Mouse (Mus musculus) testis, adult 2 months (tissue): ENCODE measurements around the gene Tbx10. TPM values are rescaled to one million over a fixed set of nuclear protein-coding genes. Genes with fewer than 3 reads are reported as not detected.
"Not testable (repeated sequence)": the region's sequence is repeated elsewhere in the genome, so short reads cannot be mapped to it uniquely, and the experiment has no call there.

Experiments
- H3K27ac ChIP-seq: fragments of 200-500 bp; 2 replicates; pipeline ENCODE4 v1.5.1; 2012; ENCODE audit warnings: low read depth, low read length; ENCODE audit not compliant: control insufficient read depth, insufficient read depth
- H3K27me3 ChIP-seq: fragments of 200-500 bp; 2 replicates; pipeline ENCODE4 v1.6.1; 2012; ENCODE audit warnings: mild to moderate bottlenecking, low read length, moderate library complexity; ENCODE audit not compliant: control insufficient read depth, insufficient read depth
- H3K36me3 ChIP-seq: fragments of 200-500 bp; 2 replicates; pipeline ENCODE4 v1.6.1; 2012; ENCODE audit warnings: mild to moderate bottlenecking, low read length; ENCODE audit not compliant: control insufficient read depth, insufficient read depth
- H3K4me1 ChIP-seq: fragments of 200-500 bp; 2 replicates; pipeline ENCODE4 v1.6.1; 2012; ENCODE audit warnings: low read length; ENCODE audit not compliant: control insufficient read depth, insufficient read depth
- H3K4me3 ChIP-seq: fragments of 200-500 bp; 2 replicates; pipeline ENCODE4 v1.5.1; 2012; ENCODE audit warnings: low read depth, mild to moderate bottlenecking, low read length, moderate library complexity, mixed read lengths; ENCODE audit not compliant: control insufficient read depth
- CTCF ChIP-seq: fragments of 200-500 bp; IDR thresholded peaks from 2 replicates; pipeline ENCODE4 v1.5.1; 2012; ENCODE audit warnings: low read depth, mild to moderate bottlenecking, inconsistent platforms, low read length, moderate library complexity; ENCODE audit not compliant: control insufficient read depth, insufficient read depth, insufficient replicate concordance
- POLR2A ChIP-seq: fragments of 200-500 bp; IDR thresholded peaks from 2 replicates; pipeline ENCODE4 v1.6.1; 2012; ENCODE audit warnings: low read depth, mild to moderate bottlenecking, inconsistent platforms, low read length, moderate library complexity; ENCODE audit not compliant: control insufficient read depth
- polyA plus RNA-seq: library from polyadenylated mRNA; depleted of rRNA; stranded (reverse); fragments of >200 nt; gene quantifications from 2 replicates; pipeline ENCODE4 v1.2.3, GENCODE M21; 2012

The Tbx10 gene
- polyA plus RNA-seq, 1 experiment: 0.56 TPM

DNA sequence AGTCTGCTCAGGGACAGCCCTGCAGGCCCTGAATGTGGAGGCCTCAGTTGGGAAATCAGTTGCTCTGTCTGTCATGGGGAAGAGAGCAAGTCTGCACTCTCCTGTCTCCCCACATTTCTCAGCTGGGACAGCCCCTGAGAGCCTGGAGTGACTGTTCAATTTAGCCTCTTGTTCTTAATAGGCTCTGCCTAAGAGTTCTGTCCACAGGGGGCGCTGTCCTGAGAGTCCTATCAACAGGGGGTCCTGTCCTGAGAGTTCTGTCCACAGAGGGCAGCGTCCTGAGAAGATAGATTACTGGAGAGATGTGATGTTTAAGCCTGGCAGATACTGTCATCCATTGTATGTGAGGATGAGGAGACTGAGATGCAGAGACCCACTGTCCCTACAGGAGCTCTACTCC is 30.1 kb upstream of the Tbx10 start:
- TF ChIP-seq POLR2A (no peak), CTCF (peak; percentile 15; the same call in 1 of the 2 replicates)
- Histone ChIP-seq H3K4me3 (no peak overlapping the region), H3K36me3 (no peaks in the 10 kb centered on the region), H3K27me3 (no peaks in the 10 kb centered on the region), H3K27ac (no peak overlapping the region), H3K4me1 (no peaks in the 10 kb centered on the region)

- Histone ChIP-seq H3K27ac (no peak overlapping the region), H3K36me3 (no peaks in the 10 kb centered on the region), H3K4me3 (no peak overlapping the region), H3K27me3 (no peaks in the 10 kb centered on the region), H3K4me1 (no peaks in the 10 kb centered on the region)
- TF ChIP-seq POLR2A (no peak), CTCF (no peak)
Measured at GRCm38 (mm10) chr19:3964030-3964429, 28.5 kb upstream of the Tbx10 start.

DNA sequence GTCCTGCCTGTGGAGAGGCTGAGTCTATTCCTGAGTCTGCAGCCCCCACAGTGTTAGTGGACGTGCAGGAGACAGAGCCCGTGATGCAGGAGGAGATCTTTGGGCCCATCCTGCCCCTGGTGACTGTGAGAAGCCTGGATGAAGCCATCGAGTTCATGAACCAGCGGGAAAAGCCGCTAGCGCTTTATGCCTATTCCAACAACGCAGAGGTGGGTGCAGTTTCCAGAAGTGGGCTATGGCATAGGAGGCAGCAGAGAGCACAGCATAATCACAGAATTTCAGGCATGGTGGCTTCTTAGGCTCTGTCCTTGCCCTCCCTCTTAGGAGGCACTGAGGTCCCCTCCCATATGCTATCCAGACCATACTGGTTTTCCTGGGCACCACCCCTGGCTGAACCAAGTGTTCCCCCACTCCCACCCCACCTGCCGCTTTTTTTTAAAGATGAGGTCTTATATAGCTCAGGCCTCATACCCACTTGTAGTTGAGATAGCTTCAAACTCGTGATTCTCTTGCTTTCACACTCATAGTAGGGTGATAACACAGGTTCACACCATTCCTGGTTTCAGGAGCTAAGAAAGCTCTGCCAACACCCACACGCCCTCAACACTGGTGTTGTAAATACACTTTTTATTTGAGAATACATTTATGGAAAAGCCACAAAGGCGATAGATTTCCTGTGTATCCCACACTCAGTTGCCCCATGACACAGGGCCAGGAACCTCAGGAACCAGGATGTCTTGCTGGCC is 26.0 kb upstream of the Tbx10 start:
- no peaks in the 10 kb centered on the region for H3K4me1 ChIP-seq
- peak overlapping the region; percentile 46; the same call in 1 of the 2 replicates for H3K4me3 ChIP-seq
- H3K27ac ChIP-seq: no peak overlapping the region
- no peak for TF ChIP-seq CTCF
- TF ChIP-seq POLR2A: no peak
- no peaks in the 10 kb centered on the region for H3K27me3 ChIP-seq
- no peaks in the 10 kb centered on the region for H3K36me3 ChIP-seq

DNA sequence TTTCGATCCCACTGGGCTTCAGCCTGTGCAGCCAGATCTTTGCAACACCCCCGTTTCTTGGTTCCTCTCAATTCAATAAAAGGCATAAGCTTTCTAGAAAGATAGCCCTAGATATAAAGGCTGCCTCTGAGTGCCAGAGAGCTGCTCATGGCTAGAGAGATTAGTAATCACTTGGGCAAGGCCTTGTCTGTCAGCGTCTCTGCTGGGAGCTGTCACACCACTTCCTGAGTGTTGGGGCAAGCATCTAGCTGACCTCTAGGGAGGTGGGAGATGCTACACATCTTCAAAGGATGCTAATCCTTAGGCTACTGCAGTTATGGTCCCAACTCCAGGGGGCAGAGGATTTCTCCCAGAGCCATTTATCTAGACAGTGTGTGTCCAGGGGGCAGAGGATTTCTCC is 25.3 kb upstream of the Tbx10 start:
- H3K36me3 ChIP-seq: no peaks in the 10 kb centered on the region
- TF ChIP-seq CTCF (no peak), POLR2A (no peak)

DNA sequence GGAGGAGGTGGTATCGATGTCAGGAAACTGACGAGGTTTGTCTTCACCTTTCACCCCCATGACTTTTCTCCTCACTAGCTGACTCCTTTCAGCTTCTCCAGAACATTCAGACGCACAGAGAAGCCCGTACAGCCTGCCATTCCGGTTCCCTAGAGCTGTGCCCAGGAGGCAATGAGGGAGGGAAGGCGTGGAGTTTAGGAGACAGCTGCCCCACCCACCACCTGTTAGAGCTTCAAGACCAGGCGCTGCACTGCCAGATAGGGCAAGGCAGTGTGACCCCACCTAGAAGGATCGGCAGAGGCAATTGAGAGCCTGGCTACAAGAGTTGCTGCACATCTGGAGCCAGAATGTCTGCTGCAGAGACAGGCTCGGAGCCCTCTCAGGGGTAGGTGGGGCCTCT is 20.3 kb upstream of the Tbx10 start, which contains the start of gene Aldh3b2:
TSS of gene Aldh3b2 (plus strand) at position 100 of the 400 bp plus-strand sequence.
- H3K4me1 ChIP-seq: no peaks in the 10 kb centered on the region
- no peaks in the 10 kb centered on the region for H3K27me3 ChIP-seq
- H3K4me3 ChIP-seq: no peak within 1 kb of the TSS
- H3K36me3 ChIP-seq: no peaks in the 10 kb centered on the region
- no peak for TF ChIP-seq CTCF
- TF ChIP-seq POLR2A: no peak
- no peak within 1 kb of the TSS for H3K27ac ChIP-seq

More for the DNA sequence above, 25.3 kb upstream of the Tbx10 start:
- Histone ChIP-seq H3K27me3 (no peaks in the 10 kb centered on the region), H3K4me1 (no peaks in the 10 kb centered on the region), H3K27ac (no peak overlapping the region), H3K4me3 (no peak overlapping the region)

GRCm38 (mm10) chr19:3974608-3975007 is 17.9 kb upstream of the Tbx10 start:
- H3K4me3 ChIP-seq, H3K4me1 ChIP-seq, H3K27me3 ChIP-seq, H3K36me3 ChIP-seq, H3K27ac ChIP-seq: not testable (repeated sequence)

GRCm38 (mm10) chr19:3975866-3976265 is 16.7 kb upstream of the Tbx10 start:
- H3K4me3 ChIP-seq: no peak overlapping the region
- peaks cover 6% of the 10 kb centered on the region for H3K4me1 ChIP-seq
- H3K36me3 ChIP-seq: no peaks in the 10 kb centered on the region
- no peaks in the 10 kb centered on the region for H3K27me3 ChIP-seq
- H3K27ac ChIP-seq: no peak overlapping the region
- TF ChIP-seq CTCF (no peak), POLR2A (no peak)

GRCm38 (mm10) chr19:3980309-3980708 is 12.2 kb upstream of the Tbx10 start:
- no peak for TF ChIP-seq POLR2A
- peak; percentile 47; the same call in 1 of the 2 replicates for TF ChIP-seq CTCF
- Histone ChIP-seq H3K4me3 (peak overlapping the region; percentile 41), H3K36me3 (no peaks in the 10 kb centered on the region), H3K27ac (no peak overlapping the region), H3K4me1 (peaks cover 9% of the 10 kb centered on the region), H3K27me3 (no peaks in the 10 kb centered on the region)
